Mouse (Mus musculus): ENCODE measurements at regions not wholly inside any gene's neighbourhood (a gene's known extent, or its start where the extent isn't known, plus 50 kb on each side); places are given as distances from the start of the nearest gene placed in this dataset.

- no peak for DNase-seq (ENCODE audit: low spot score in 2 of 2)
These were observed 80.2 kb upstream of the Lrig3 start for GRCm38 (mm10) chr10:125885796-125886195.

GRCm38 (mm10) chr10:125892122-125892521 is 73.8 kb upstream of the Lrig3 start:
- DNase-seq (ENCODE audit: low spot score in 2 of 2) = no peak

GRCm38 (mm10) chr10:125895744-125896482 is 70.1 kb upstream of the Lrig3 start:
- DNase-seq (ENCODE audit: low spot score in 2 of 2) = no peak

- DNase-seq (ENCODE audit: low spot score in 2 of 2) = no peak
These were observed 69.3 kb upstream of the Lrig3 start for GRCm38 (mm10) chr10:125896646-125897045.

GRCm38 (mm10) chr10:125899504-125899903 is 66.5 kb upstream of the Lrig3 start:
- no peak for DNase-seq (ENCODE audit: low spot score in 2 of 2)

- DNase-seq (ENCODE audit: low spot score in 2 of 2) = no peak
These were observed 65.4 kb upstream of the Lrig3 start for GRCm38 (mm10) chr10:125900562-125900961.

GRCm38 (mm10) chr10:125902668-125903067 is 63.3 kb upstream of the Lrig3 start:
- DNase-seq (ENCODE audit: low spot score in 2 of 2) = no peak

GRCm38 (mm10) chr10:125912207-125912606 is 53.8 kb upstream of the Lrig3 start:
- DNase-seq (ENCODE audit: low spot score in 2 of 2) = no peak
